Mouse (Mus musculus) kidney, adult 8-10 months (tissue): Measurements from ENCODE around the gene Cd274.
A peak's percentile ranks its signal among the peaks of the same experiment; 100 is the strongest.

Experiments
- DNase-seq, 2 experiments: peaks; one replicate each; pipeline ENCODE4 v3.0.0; 2022

The Cd274 gene

GRCm38 (mm10) chr19:29366969-29367622, at the start of gene Cd274, which contains the start of gene Plgrkt:
Gene Cd274 (plus strand): TSS chr19:29367455.
Gene Plgrkt (minus strand): TSS chr19:29367390.
- peak; percentile 78 to 83 for DNase-seq

GRCm38 (mm10) chr19:29323416-29324049, 43.7 kb upstream of the Cd274 start:
- no peak for DNase-seq

GRCm38 (mm10) chr19:29325053-29325851, 42.0 kb upstream of the Cd274 start, which contains the start of gene Insl6:
Gene Insl6 (minus strand): TSS chr19:29325356.
- DNase-seq: peak; percentile 24 to 56

GRCm38 (mm10) chr19:29325852-29326180, 41.4 kb upstream of the Cd274 start:
- DNase-seq: no peak

- DNase-seq: no peak
These were observed 40.9 kb upstream of the Cd274 start for GRCm38 (mm10) chr19:29326396-29326795.

- no peak for DNase-seq
These were observed 40.3 kb upstream of the Cd274 start for GRCm38 (mm10) chr19:29326822-29327552.

- peak; percentile 28 to 38 for DNase-seq
These were observed 33.0 kb upstream of the Cd274 start, which contains the start of gene Rln1 for GRCm38 (mm10) chr19:29334068-29334745. Gene Rln1 (minus strand): TSS chr19:29334670.

- DNase-seq: no peak
These were observed 30.6 kb upstream of the Cd274 start for GRCm38 (mm10) chr19:29336624-29337023.

- no peak for DNase-seq
These were observed 26.2 kb upstream of the Cd274 start for GRCm38 (mm10) chr19:29341029-29341428.

- DNase-seq: no peak
These were observed 25.0 kb upstream of the Cd274 start for GRCm38 (mm10) chr19:29342281-29342680.

- DNase-seq: no peak
These were observed 22.4 kb upstream of the Cd274 start for GRCm38 (mm10) chr19:29344868-29345267.

GRCm38 (mm10) chr19:29345636-29346035, 21.6 kb upstream of the Cd274 start:
- no peak for DNase-seq

- DNase-seq: no peak
These were observed 16.3 kb upstream of the Cd274 start for GRCm38 (mm10) chr19:29350991-29351390.

- peak; percentile 77 to 88 for DNase-seq
These were observed 12.1 kb upstream of the Cd274 start for GRCm38 (mm10) chr19:29354895-29355877.

- peak; percentile 16 to 47 for DNase-seq
These were observed 11.0 kb upstream of the Cd274 start for GRCm38 (mm10) chr19:29356281-29356680.

- DNase-seq: no peak
These were observed 7.0 kb upstream of the Cd274 start for GRCm38 (mm10) chr19:29360251-29360650.

- peak; percentile 91 to 92 for DNase-seq
These were observed 5.7 kb upstream of the Cd274 start for GRCm38 (mm10) chr19:29361468-29362130.

- no peak for DNase-seq
These were observed 4.9 kb upstream of the Cd274 start for GRCm38 (mm10) chr19:29362173-29362930.

GRCm38 (mm10) chr19:29363557-29363956, 3.7 kb upstream of the Cd274 start:
- no peak for DNase-seq

GRCm38 (mm10) chr19:29364076-29364475, 3.2 kb upstream of the Cd274 start:
- no peak for DNase-seq
